Mouse (Mus musculus): Measurements from ENCODE around the gene Spta1.

DNA sequence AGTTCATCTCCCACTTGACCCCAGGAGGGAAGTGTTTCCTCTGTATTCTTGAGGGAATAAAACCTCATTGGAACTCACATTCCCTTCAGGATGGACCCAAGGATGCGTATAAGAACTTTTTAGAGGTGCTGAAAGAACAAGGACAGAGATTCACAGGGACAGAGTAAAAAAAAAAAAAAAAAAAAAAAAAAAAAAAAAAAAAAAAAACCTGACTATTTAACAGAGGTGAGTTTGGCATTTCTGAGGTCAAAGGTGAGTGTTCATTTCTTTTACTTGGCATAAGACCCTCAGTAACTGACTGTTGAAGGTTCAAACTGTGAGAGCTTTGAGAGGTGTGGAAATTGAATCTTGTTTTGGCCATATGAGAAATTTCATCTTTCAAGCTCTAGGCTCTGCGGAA is 23.3 kb upstream of the Spta1 start:
- TF ChIP-seq POLR2A (IDR thresholded peaks at IDR 0.05; ENCODE audit: insufficient read length, low read depth) (no peak), USF1 (IDR thresholded peaks at IDR 0.05; ENCODE audit: low read depth) (no peak), POLR2AphosphoS2 (IDR thresholded peaks at IDR 0.05; ENCODE audit: insufficient read length, low read depth) (no peak), CEBPB (IDR thresholded peaks at IDR 0.05; ENCODE audit: insufficient read depth, poor library complexity, severe bottlenecking) (no peak), REST (IDR thresholded peaks at IDR 0.05; ENCODE audit: insufficient read depth, insufficient read length) (no peak), TCF12 (IDR thresholded peaks at IDR 0.05; ENCODE audit: insufficient read depth, poor library complexity, severe bottlenecking) (no peak), MAX (IDR thresholded peaks at IDR 0.05; ENCODE audit: low read depth) (no peak), MYOD1 (IDR thresholded peaks at IDR 0.05; ENCODE audit: control insufficient read depth in 1 of 3, insufficient read length in 2 of 3, low read depth in 2 of 3) (no peak), E2F4 (IDR thresholded peaks at IDR 0.05; ENCODE audit: insufficient read depth) (no peak), SRF (IDR thresholded peaks at IDR 0.05; ENCODE audit: control insufficient read depth, insufficient read length, low read depth) (no peak)
